Mouse (Mus musculus) embryonic facial prominence, embryonic 13.5 days (tissue): ENCODE data around the gene Ncln. TPM values are rescaled to one million over a fixed set of nuclear protein-coding genes. Genes with fewer than 3 reads are reported as not detected.
A peak's percentile ranks its signal among the peaks of the same experiment; 100 is the strongest.

Source experiments
- ATAC-seq: fragments of 200-750 bp; cut with Nextera tagmentation; 2 replicates; pipeline ENCODE4 v1.8.0; 2017; ENCODE audit warnings: low read depth; ENCODE audit not compliant: insufficient number of reproducible peaks, insufficient read depth, low FRiP score, low TSS enrichment
- H3K27ac ChIP-seq: fragments of 300-500 bp; sonication (generic); 2 replicates; pipeline ENCODE4 v1.5.1; 2015; ENCODE audit warnings: moderate library complexity, mild to moderate bottlenecking, inconsistent platforms
- H3K27me3 ChIP-seq: fragments of 300-500 bp; sonication (generic); 2 replicates; pipeline ENCODE4 v1.6.1; 2015; ENCODE audit warnings: mild to moderate bottlenecking, inconsistent platforms
- H3K36me3 ChIP-seq: fragments of 300-500 bp; sonication (generic); 2 replicates; pipeline ENCODE4 v1.6.1; 2015; ENCODE audit warnings: mild to moderate bottlenecking, inconsistent platforms
- H3K4me1 ChIP-seq: fragments of 300-500 bp; sonication (generic); 2 replicates; pipeline ENCODE4 v1.6.1; 2015; ENCODE audit warnings: inconsistent platforms
- H3K4me2 ChIP-seq: fragments of 300-500 bp; sonication (generic); 2 replicates; pipeline ENCODE4 v1.6.1; 2015; ENCODE audit warnings: moderate library complexity, mild to moderate bottlenecking, inconsistent platforms
- H3K4me3 ChIP-seq: fragments of 300-500 bp; sonication (generic); 2 replicates; pipeline ENCODE4 v1.5.1; 2015; ENCODE audit warnings: mild to moderate bottlenecking, inconsistent platforms
- H3K9ac ChIP-seq: fragments of 300-500 bp; sonication (generic); 2 replicates; pipeline ENCODE4 v1.6.1; 2015; ENCODE audit warnings: mild to moderate bottlenecking, inconsistent platforms
- H3K9me3 ChIP-seq: fragments of 300-500 bp; sonication (generic); 2 replicates; pipeline ENCODE4 v1.6.1; 2016; ENCODE audit warnings: inconsistent platforms
- WGBS: fragments of 180-500 bp; shearing (Covaris S2); methylation state at CpG from one replicate; pipeline ENCODE4 v1.1.7; 2015; ENCODE audit warnings: mixed read lengths; 5-methylcytosine and 5-hydroxymethylcytosine counted together
- polyA plus RNA-seq: library from polyadenylated mRNA; unstranded; fragments of >200 nt; fragmentation: Nextera tagmentation; extraction: Ambion mirVana; gene quantifications from 2 replicates; pipeline ENCODE4 v1.2.1, GENCODE M21; 2015

The Ncln gene
- polyA plus RNA-seq, 1 experiment from 2014 or later = 82.3 TPM

GRCm38 (mm10) chr10:81466881-81467280 is 29.3 kb downstream of the Ncln start:
- H3K4me3 ChIP-seq = no peak overlapping the region
- no peak overlapping the region for H3K27ac ChIP-seq
- peaks cover 15% of the 10 kb centered on the region for H3K4me1 ChIP-seq
- WGBS = 64% methylated on average over 14 of the region's 14 CpGs
- H3K4me2 ChIP-seq = no peak overlapping the region
- no peak overlapping the region for H3K9ac ChIP-seq
- H3K36me3 ChIP-seq = no peaks in the 10 kb centered on the region
- H3K27me3 ChIP-seq = peaks cover 87% of the 10 kb centered on the region
- H3K9me3 ChIP-seq = no peaks in the 10 kb centered on the region
- ATAC-seq = no peak

- ATAC-seq = no peak
- H3K36me3 ChIP-seq = no peaks in the 10 kb centered on the region
- H3K27me3 ChIP-seq = peaks cover 90% of the 10 kb centered on the region
- H3K9me3 ChIP-seq = no peaks in the 10 kb centered on the region
- WGBS = 81% methylated on average over 2 of the region's 2 CpGs
- no peak overlapping the region for H3K27ac ChIP-seq
- no peak overlapping the region for H3K4me3 ChIP-seq
- H3K4me2 ChIP-seq = no peak overlapping the region
- H3K9ac ChIP-seq = no peak overlapping the region
- H3K4me1 ChIP-seq = peaks cover 16% of the 10 kb centered on the region
Observed at GRCm38 (mm10) chr10:81466066-81466465, 30.1 kb downstream of the Ncln start.

- H3K27ac ChIP-seq = no peak overlapping the region
- no peaks in the 10 kb centered on the region for H3K9me3 ChIP-seq
- no peaks in the 10 kb centered on the region for H3K36me3 ChIP-seq
- H3K9ac ChIP-seq = no peak overlapping the region
- H3K27me3 ChIP-seq = peaks cover 91% of the 10 kb centered on the region
- no peak; the same call in 1 of the 2 replicates for ATAC-seq
- no peak overlapping the region for H3K4me3 ChIP-seq
- 4% methylated on average over 5 of the region's 5 CpGs for WGBS
- H3K4me1 ChIP-seq = peaks cover 16% of the 10 kb centered on the region
- H3K4me2 ChIP-seq = no peak overlapping the region
Observed at GRCm38 (mm10) chr10:81465265-81465645, 30.9 kb downstream of the Ncln start.

GRCm38 (mm10) chr10:81464405-81465264 is 31.6 kb downstream of the Ncln start:
- Histone ChIP-seq H3K36me3 (no peaks in the 10 kb centered on the region), H3K4me2 (peak overlapping the region; percentile 58), H3K27me3 (peaks cover 97% of the 10 kb centered on the region), H3K27ac (no peak overlapping the region), H3K4me1 (peaks cover 16% of the 10 kb centered on the region), H3K4me3 (peak overlapping the region; percentile 40), H3K9me3 (no peaks in the 10 kb centered on the region), H3K9ac (peak overlapping the region; percentile 58)
- peak; percentile 52 for ATAC-seq
- 3% methylated on average over 32 of the region's 33 CpGs for WGBS

- Histone ChIP-seq H3K27ac (no peak overlapping the region), H3K36me3 (no peaks in the 10 kb centered on the region), H3K9ac (no peak overlapping the region), H3K4me1 (peaks cover 16% of the 10 kb centered on the region), H3K4me3 (0 out of 2 replicates have a peak overlapping the region, but pooled peaks have one; percentile 40), H3K4me2 (no peak overlapping the region; the same call in 1 of the 2 replicates), H3K9me3 (no peaks in the 10 kb centered on the region), H3K27me3 (peaks cover 100% of the 10 kb centered on the region)
- 65% methylated on average over 4 of the region's 4 CpGs for WGBS
- ATAC-seq = no peak
Observed at GRCm38 (mm10) chr10:81463531-81463930, 32.7 kb downstream of the Ncln start.

GRCm38 (mm10) chr10:81462917-81463316 is 33.3 kb downstream of the Ncln start:
- Histone ChIP-seq H3K27ac (no peak overlapping the region), H3K9me3 (no peaks in the 10 kb centered on the region), H3K36me3 (no peaks in the 10 kb centered on the region), H3K27me3 (peaks cover 99% of the 10 kb centered on the region), H3K4me2 (no peak overlapping the region), H3K9ac (no peak overlapping the region), H3K4me1 (peaks cover 16% of the 10 kb centered on the region), H3K4me3 (no peak overlapping the region)
- whole genome bisulfite sequencing = 76% methylated on average over 7 of the region's 7 CpGs
- ATAC-seq = no peak

GRCm38 (mm10) chr10:81462415-81462804 is 33.8 kb downstream of the Ncln start:
- Histone ChIP-seq H3K4me1 (peaks cover 16% of the 10 kb centered on the region), H3K9me3 (no peaks in the 10 kb centered on the region), H3K9ac (no peak overlapping the region), H3K4me3 (no peak overlapping the region), H3K27me3 (peaks cover 99% of the 10 kb centered on the region), H3K4me2 (peak overlapping the region; percentile 33), H3K27ac (no peak overlapping the region), H3K36me3 (no peaks in the 10 kb centered on the region)
- WGBS = 36% methylated on average over 7 of the region's 7 CpGs
- ATAC-seq = no peak

- ATAC-seq = no peak
- whole genome bisulfite sequencing = 6% methylated on average over 16 of the region's 16 CpGs
- peak overlapping the region; percentile 10; the same call in 1 of the 2 replicates for H3K4me3 ChIP-seq
- H3K4me1 ChIP-seq = peaks cover 16% of the 10 kb centered on the region
- peaks cover 99% of the 10 kb centered on the region for H3K27me3 ChIP-seq
- no peak overlapping the region for H3K9ac ChIP-seq
- H3K36me3 ChIP-seq = no peaks in the 10 kb centered on the region
- no peak overlapping the region for H3K27ac ChIP-seq
- peak overlapping the region; percentile 33 for H3K4me2 ChIP-seq
- no peaks in the 10 kb centered on the region for H3K9me3 ChIP-seq
Observed at GRCm38 (mm10) chr10:81461673-81462414, 34.3 kb downstream of the Ncln start.

GRCm38 (mm10) chr10:81460951-81461350 is 35.2 kb downstream of the Ncln start:
- Histone ChIP-seq H3K27me3 (peaks cover 99% of the 10 kb centered on the region), H3K9ac (no peak overlapping the region), H3K9me3 (no peaks in the 10 kb centered on the region), H3K27ac (no peak overlapping the region), H3K4me2 (no peak overlapping the region), H3K36me3 (no peaks in the 10 kb centered on the region), H3K4me1 (peaks cover 16% of the 10 kb centered on the region), H3K4me3 (no peak overlapping the region)
- WGBS = 44% methylated on average over 11 of the region's 11 CpGs
- no peak for ATAC-seq

GRCm38 (mm10) chr10:81460471-81460870 is 35.7 kb downstream of the Ncln start:
- WGBS = 27% methylated on average over 20 of the region's 20 CpGs
- no peaks in the 10 kb centered on the region for H3K36me3 ChIP-seq

GRCm38 (mm10) chr10:81459399-81459798 is 36.8 kb downstream of the Ncln start:
- 58% methylated on average over 21 of the region's 21 CpGs for WGBS

More at GRCm38 (mm10) chr10:81460471-81460870, 35.7 kb downstream of the Ncln start:
- no peak overlapping the region for H3K4me3 ChIP-seq
- no peaks in the 10 kb centered on the region for H3K9me3 ChIP-seq
- H3K4me2 ChIP-seq = no peak overlapping the region
- H3K9ac ChIP-seq = no peak overlapping the region
- ATAC-seq = no peak
- H3K27me3 ChIP-seq = peaks cover 99% of the 10 kb centered on the region
- H3K27ac ChIP-seq = no peak overlapping the region
- peaks cover 16% of the 10 kb centered on the region for H3K4me1 ChIP-seq

More at GRCm38 (mm10) chr10:81459399-81459798, 36.8 kb downstream of the Ncln start:
- H3K27me3 ChIP-seq = peaks cover 99% of the 10 kb centered on the region
- H3K4me3 ChIP-seq = no peak overlapping the region
- H3K9ac ChIP-seq = no peak overlapping the region
- ATAC-seq = no peak
- H3K36me3 ChIP-seq = no peaks in the 10 kb centered on the region
- H3K9me3 ChIP-seq = no peaks in the 10 kb centered on the region
- H3K4me2 ChIP-seq = no peak overlapping the region
- no peak overlapping the region for H3K27ac ChIP-seq
- H3K4me1 ChIP-seq = peaks cover 11% of the 10 kb centered on the region
